Mouse (Mus musculus) brain, embryonic 18.5 days (tissue): ENCODE data around the gene Fbxo47.
A peak's percentile ranks its signal among the peaks of the same experiment; 100 is the strongest.
"Not testable (repeated sequence)": the region's sequence is repeated elsewhere in the genome, so short reads cannot be mapped to it uniquely, and the experiment has no call there.

Experiments used
- DNase-seq: peaks from one replicate; pipeline ENCODE4 v3.0.0-alpha.2; 2012; ENCODE audit warnings: low read depth, low spot score

Gene Fbxo47

DNA sequence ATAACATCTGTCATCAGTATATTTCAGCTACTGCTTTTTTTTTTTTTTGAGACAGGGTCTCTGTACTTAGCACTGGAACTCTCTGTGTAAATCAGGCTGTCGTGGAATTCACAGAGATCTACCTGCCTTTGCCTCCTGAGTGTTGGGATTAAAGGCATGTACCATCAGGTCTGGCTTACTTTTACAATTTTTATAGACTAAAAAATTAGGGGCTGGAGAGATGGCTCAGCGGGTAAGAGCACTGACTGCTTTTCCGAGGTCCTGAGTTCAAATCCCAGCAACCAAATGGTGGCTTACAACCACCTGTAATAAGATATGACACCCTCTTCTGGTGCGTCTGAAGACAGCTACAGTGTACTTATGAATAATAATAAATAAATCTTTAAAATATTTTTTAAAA lies 3.6 kb downstream of the Fbxo47 start:
- no peak for DNase-seq

DNA sequence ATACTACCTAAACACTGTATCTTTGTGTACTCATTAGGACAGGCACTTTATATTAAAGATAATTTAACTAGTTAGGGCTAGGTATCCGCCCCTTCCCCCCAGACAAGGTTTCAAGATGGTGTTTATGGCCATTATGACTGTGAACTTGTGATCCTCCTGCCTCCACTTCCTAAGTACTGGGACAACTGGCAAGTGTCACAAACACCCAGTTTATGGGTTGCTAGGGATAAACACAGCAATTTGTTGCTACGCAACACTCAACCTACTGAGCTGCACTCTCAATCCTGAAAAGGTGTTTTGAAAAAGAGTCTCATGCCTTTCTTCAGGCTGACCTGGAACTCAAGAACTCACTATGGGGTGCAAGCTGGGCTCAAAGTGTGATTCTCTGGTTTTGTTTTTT lies 6.6 kb downstream of the Fbxo47 start:
- no peak for DNase-seq

GRCm38 (mm10) chr11:97874396-97874795 lies 9.6 kb downstream of the Fbxo47 start:
- DNase-seq: no peak

- not testable (repeated sequence) for DNase-seq
Measured at GRCm38 (mm10) chr11:97872378-97872777, 11.6 kb downstream of the Fbxo47 start.

DNA sequence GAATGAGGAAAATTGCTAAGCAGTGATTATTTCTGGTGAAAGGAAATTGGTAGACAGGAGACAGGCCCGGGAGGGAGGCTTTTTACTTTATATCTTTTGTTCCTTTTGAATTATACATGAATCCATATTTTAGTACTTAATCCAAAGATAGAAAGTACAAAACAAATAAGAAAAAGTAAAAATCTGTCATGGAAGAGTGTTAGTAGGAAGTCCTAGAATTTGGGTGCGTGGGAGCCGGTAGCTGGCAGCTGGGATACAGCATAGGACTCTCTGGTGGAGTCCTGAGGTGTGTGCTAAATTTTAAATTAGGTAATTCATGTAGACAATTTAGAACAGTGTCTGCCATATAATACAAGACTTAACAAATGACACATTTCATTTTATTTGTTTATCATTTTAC lies 16.4 kb downstream of the Fbxo47 start:
- no peak for DNase-seq

- no peak for DNase-seq
Measured at GRCm38 (mm10) chr11:97866091-97866888, 17.7 kb downstream of the Fbxo47 start.

- DNase-seq: no peak
Measured at GRCm38 (mm10) chr11:97865421-97865820, 18.5 kb downstream of the Fbxo47 start.

GRCm38 (mm10) chr11:97862148-97862547 lies 21.8 kb downstream of the Fbxo47 start:
- no peak for DNase-seq

- no peak for DNase-seq
Measured at GRCm38 (mm10) chr11:97855473-97855872, 28.5 kb downstream of the Fbxo47 start.

GRCm38 (mm10) chr11:97851601-97852000 lies 32.4 kb downstream of the Fbxo47 start:
- DNase-seq: no peak

- no peak for DNase-seq
Measured at GRCm38 (mm10) chr11:97850367-97850766, 33.6 kb downstream of the Fbxo47 start.

GRCm38 (mm10) chr11:97842001-97842400 lies 42.0 kb downstream of the Fbxo47 start:
- no peak for DNase-seq

DNA sequence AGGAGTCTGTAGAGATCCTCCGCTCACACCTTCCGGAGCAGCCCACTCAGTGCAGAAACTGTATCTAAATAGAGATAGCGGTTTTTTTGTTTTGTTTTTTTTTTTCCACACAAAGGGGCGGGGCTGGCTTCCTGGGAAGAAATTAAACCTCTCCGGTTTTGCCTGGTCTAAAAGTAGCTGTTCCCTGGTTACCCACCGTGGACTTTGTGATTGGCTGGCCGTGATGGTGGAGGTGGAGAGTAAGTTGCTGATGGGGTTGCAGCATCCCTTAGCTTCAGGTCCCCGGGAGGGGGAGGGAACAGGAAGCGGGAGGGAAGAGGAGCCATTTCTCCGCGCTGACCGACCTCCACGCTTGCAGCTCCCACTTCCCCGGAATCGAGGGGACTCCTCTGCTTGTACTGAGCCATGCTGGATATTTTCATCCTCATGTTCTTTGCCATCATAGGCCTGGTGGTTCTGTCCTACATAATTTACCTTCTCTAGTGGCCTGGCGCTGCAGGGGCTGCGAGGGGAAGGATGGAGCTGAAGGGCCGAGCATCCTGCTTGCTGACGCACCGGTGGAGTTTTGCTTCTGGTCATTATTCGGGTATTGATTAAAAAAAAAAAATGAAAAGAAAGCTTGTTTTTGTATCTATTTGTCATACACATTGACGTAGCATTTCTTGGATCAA lies 42.8 kb downstream of the Fbxo47 start:
- DNase-seq: peak; percentile 88

DNA sequence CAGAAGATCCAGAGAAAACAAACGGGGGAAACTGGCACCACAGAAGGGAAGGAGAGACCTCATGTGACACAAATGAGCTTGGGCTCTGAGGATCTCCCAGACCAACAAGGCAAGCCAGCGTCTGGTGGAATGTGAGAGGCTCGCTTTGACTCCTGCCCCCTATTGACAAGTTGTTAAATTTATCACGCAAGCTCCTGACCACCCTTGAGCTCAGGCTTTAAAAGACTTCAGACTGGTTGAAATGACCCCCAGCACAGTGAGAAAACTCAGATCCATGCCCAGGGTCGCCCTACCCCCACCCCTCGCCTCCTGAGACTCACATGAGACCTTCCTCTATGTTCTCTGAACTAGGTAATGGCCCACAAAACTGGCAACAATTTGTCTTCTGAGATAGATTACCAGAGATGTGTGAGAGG lies 43.4 kb downstream of the Fbxo47 start, which contains the start of gene B230217C12Rik:
TSS of gene B230217C12Rik (plus strand) at position 242 of the 416 bp plus-strand sequence.
- DNase-seq: peak; percentile 51

DNA sequence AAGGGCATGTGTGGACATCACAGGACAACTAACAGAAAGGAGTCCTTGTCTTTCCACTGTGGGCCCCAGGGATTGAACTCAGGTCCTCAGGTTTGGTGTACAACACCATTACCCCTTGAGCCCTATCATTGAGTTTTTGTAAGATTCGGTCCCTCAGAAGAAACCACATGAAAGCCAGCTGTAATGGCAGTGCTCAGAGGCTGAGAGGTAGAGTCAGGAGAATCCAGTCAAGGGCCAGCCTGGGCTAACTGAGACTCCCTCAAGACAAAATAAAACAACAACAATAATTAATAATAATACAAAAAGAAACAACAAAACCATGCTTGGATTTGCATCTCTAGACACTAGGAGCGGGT lies 43.8 kb downstream of the Fbxo47 start:
- no peak for DNase-seq

- DNase-seq: no peak
Measured at GRCm38 (mm10) chr11:97839441-97840134, 44.4 kb downstream of the Fbxo47 start.

DNA sequence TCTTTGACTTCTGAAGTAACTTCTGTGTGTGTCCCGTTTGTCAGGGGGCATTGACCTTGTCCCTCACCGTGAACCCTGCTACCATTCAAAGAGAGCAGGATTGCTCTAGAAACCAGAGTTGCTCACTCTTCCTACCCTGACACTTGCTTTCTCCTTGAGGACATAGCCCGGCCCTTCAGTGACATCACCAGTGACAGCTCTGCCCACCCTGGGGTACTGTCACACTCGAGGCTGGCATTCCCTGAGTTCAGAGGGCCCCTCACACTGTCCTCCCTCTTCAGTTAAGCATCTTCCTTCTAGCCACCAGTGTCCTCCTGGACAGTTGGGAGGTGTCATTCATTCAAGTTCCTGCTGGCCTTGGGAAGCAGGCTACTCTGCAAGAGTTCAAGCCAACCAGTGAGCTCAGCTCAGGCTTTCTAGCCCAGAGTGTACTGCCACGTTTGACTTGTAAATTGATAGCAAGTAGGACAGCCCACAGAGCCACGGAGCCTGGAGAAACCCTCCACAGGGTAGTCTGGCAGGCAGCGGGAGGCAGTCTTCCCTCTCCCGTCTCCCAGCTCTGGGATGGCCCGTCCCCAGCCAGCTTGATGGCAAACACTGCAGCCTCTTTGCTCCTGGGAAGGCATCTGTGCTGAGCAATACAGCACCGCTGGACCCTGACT lies 45.0 kb downstream of the Fbxo47 start:
- no peak for DNase-seq

DNA sequence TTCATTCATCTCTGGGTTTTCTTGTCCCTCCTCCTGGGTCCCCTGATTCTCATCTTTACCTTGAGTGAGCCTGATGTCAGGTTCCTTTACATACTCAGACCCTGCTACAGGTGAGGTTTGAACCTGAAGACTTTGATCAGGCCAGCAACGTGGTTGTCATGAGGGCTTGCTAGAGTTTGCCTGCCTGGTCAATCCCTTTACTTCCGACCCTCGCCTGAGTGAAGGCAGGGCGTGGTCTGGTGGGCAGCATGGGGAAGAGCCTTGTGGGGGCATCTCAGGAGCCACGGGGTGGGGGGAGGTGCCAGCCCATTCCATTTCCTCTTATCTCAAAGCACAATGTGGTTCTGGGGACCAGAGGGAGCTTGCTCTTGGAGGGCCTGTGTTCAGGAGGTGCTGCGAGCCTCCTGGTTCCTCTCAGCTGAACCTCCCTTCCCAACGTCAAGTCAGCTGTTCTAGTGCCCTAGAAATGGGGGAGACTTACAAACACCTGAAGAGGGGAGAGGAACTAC lies 46.3 kb downstream of the Fbxo47 start:
- no peak for DNase-seq

GRCm38 (mm10) chr11:97837051-97837450 lies 46.9 kb downstream of the Fbxo47 start:
- not testable (repeated sequence) for DNase-seq

- no peak for DNase-seq
Measured at GRCm38 (mm10) chr11:97836541-97836940, 47.4 kb downstream of the Fbxo47 start.

GRCm38 (mm10) chr11:97833352-97833751 lies 50.6 kb downstream of the Fbxo47 start:
- DNase-seq: no peak

DNA sequence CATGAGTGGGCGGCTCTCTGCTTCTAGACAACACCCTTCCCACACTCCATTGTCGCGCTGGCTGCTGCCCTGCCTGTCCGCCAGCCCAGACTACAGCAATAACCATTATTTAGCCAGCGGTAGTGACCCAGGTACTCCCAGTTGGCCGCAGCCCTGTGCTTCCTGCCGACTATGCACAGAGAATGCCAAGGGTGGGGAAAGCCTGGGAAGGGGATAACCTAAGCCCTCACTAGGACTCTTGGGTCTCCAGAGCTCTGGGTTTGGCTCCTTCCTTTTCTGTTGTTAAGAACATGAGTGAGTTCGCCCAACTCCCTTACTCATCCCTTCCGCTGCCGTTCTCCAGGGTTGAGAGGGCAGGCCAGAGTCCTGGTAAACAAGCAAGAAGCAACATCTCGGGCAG lies 52.0 kb downstream of the Fbxo47 start:
- DNase-seq: no peak
